Mouse (Mus musculus) bone marrow macrophage, adult 2 months (primary cell): ENCODE results near the gene Cabp4.

ENCODE experiments used
- CTCF ChIP-seq: IDR thresholded peaks from 2 replicates; pipeline ENCODE4 v1.5.1; 2012; ENCODE audit warnings: low read depth, mild to moderate bottlenecking, low read length, moderate library complexity
- POLR2A ChIP-seq: IDR thresholded peaks from 2 replicates; pipeline ENCODE4 v1.6.1; 2012; ENCODE audit warnings: mild to moderate bottlenecking, low read depth, low read length, borderline replicate concordance

DNA sequence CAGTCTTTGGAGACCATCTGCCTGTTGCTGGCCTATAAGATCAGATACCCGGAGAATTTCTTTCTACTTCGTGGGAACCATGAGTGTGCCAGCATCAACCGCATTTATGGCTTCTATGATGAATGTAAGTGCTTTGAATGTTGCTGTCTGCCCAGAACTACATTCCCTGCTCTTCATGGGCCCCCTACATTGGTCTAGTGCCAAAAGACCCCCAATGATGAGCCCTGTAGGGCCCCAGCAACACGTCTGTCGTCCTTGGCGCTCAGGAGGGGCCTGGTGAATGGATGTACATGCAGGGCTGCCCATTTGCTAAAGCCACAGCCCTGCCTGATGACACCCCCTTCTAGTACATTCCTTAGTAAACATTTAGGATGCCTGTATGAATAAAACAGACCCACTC lies 49.3 kb upstream of the Cabp4 start:
- no peak for TF ChIP-seq POLR2A
- TF ChIP-seq CTCF, result no peak
